Mouse (Mus musculus): ENCODE results near the gene Calm3. TPM values are rescaled to one million over a fixed set of nuclear protein-coding genes. Genes with fewer than 3 reads are reported as not detected.

The Calm3 gene
- total RNA-seq (2023), result 100 to 1,000 TPM; 202 to 213 TPM

DNA sequence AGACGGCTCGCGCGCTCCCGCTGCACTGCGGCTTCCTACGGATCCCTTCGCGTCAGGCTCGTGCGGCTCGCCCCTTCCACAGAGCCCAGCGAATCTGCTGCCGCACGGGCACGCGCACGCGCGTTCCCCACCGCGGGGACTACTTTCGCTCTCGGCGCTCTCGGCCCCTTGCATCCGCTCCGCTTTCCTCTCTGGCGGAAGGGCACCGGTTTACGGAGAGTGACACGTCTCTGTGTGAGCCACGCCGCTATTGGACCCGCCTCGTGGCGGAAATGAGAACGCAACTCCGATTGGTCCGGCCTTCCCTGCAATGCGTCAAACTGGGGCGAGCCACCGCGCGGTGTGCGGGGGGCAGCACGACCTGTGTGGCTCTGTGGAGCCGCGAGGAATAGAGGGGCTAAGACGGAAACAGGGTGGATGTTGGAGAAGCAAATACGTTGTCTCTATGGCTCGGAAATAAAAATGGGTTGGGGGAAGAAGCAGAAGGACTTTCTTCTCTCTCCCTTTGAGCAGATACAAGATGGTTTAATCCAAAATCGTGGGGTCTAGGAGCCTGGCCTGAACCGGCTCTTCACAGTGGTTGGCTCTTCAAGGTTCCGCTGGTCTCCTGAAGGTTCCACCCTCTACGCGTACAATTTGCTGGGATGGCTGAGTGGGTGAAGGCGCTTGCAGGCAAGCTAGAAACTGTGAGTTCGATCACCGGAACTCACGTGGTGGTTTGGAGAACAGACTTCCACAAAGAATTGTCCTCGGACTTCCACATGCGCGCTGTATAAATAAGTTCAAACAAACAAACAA lies at the start of gene Calm3:
Gene Calm3, minus strand, starts transcription at position 78 of the 798 bp plus-strand sequence.

GRCm38 (mm10) chr7:16959539-16960187 lies 35.7 kb upstream of the Calm3 start, which contains the start of gene Pnmal1:
Gene Pnmal1, plus strand, starts transcription at chr7:16959679.

DNA sequence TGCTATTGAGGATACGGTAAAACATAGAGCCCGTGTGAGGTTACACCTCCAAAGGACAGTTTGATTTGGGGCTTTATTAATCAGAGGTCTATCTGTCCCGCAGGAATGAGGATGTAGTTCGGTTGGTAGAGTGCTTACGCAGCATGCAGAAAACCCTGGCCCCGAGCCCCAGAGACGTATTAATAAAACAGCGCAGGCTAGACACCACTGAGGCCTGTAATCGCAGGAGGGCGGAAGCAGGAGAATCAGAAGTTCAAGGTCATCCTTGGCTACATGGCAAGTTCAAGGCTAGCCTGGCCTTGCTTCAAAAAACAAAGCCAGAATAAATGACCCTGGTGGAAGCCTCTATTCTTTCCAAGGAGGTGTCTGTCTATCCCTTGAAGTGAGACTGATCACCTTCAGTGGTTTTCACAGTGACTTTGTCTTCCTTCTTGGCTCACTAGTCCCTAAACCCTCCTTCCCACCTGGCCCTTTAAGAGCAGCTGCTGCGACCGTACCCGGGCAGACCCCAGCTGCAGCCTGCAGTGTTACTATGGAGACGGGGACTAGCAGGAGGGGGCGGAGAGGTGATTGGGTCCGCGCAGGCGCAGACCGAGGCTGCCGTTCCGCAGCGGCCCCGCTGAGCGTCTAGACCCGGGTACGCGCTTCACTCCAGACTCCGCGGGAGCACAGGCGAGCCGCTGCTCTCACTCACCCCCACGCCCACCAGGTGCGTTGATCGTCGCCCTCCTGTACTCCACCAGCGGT lies 20.3 kb upstream of the Calm3 start, which contains the start of gene Pnmal2:
Gene Pnmal2, plus strand, starts transcription at position 622 of the 747 bp plus-strand sequence.

GRCm38 (mm10) chr7:16906281-16906680 lies 17.6 kb downstream of the Calm3 start, which contains the start of gene Ptgir:
Gene Ptgir, plus strand, starts transcription at chr7:16906490.

GRCm38 (mm10) chr7:16891641-16892351 lies 32.1 kb downstream of the Calm3 start, which contains the start of gene Gng8:
Gene Gng8, plus strand, starts transcription at chr7:16891786.

DNA sequence AGATGAGACGGTGACA lies 48.8 kb downstream of the Calm3 start, which contains the start of gene Dact3:
Gene Dact3, plus strand, starts transcription at position 8 of the 16 bp plus-strand sequence.

Other genes starting within 250 kb of the Calm3 start
- gene Ceacam15, start 248.4 kb downstream of the Calm3 start, total RNA-seq (2023), result not detected
- gene Ceacam9, start 202.2 kb downstream of the Calm3 start, total RNA-seq (2023), result not detected
- 100 to 1,000 TPM; 141 to 154 TPM for gene Ap2s1, start 185.7 kb downstream of the Calm3 start, total RNA-seq (2023)
- gene Slc1a5, start 142.8 kb downstream of the Calm3 start, total RNA-seq (2023), result 10 to 100 TPM; 37.3 to 44.7 TPM
- 10 to 100 TPM; 59.5 to 67.7 TPM for gene Strn4, start 108.2 kb downstream of the Calm3 start, total RNA-seq (2023)
- 10 to 100 TPM; 13.8 to 16.2 TPM for gene Fkrp, start 107.4 kb downstream of the Calm3 start, total RNA-seq (2023)
- 10 to 100 TPM; 44.6 to 59.5 TPM for gene Prkd2, start 81.2 kb downstream of the Calm3 start, total RNA-seq (2023)
- not detected for gene Dact3, start 48.8 kb downstream of the Calm3 start, total RNA-seq (2023)
- gene Gng8, start 32.3 kb downstream of the Calm3 start, total RNA-seq (2023), result not detected
- gene Ptgir, start 17.6 kb downstream of the Calm3 start, total RNA-seq (2023), result 10 to 100 TPM; 29.5 to 31.3 TPM
- not detected for gene Pnmal2, start 20.6 kb upstream of the Calm3 start, total RNA-seq (2023)
- gene Pnmal1, start 35.6 kb upstream of the Calm3 start, total RNA-seq (2023), result not detected
- under 1 TPM in 1 of 2 experiments, not detected in 1; 0.07 TPM for gene Gm42372, start 59.0 kb upstream of the Calm3 start, total RNA-seq (2023)
- under 1 TPM; 0.20 to 0.29 TPM for gene Ccdc8, start 68.6 kb upstream of the Calm3 start, total RNA-seq (2023)
- 10 to 100 TPM; 34.7 to 45.5 TPM for gene Ppp5c, start 103.8 kb upstream of the Calm3 start, total RNA-seq (2023)
- under 1 TPM; 0.22 to 0.76 TPM for gene Hif3a, start 138.3 kb upstream of the Calm3 start, total RNA-seq (2023)
- gene Psg16, start 149.9 kb upstream of the Calm3 start, total RNA-seq (2023), result under 1 TPM in 1 of 2 experiments, not detected in 1; 0.07 TPM
- not detected for gene Ceacam3, start 226.2 kb upstream of the Calm3 start, total RNA-seq (2023)